Mouse (Mus musculus) CH12.LX (cell line): ENCODE measurements at regions not wholly inside any gene's neighbourhood (a gene's known extent, or its start where the extent isn't known, plus 50 kb on each side); places are given as distances from the start of the nearest gene placed in this dataset.

Experiments used
- DNase-seq: peaks from one replicate; pipeline ENCODE4 v3.0.0-alpha.2; 2013; ENCODE audit errors: extremely low read depth
- H3K27ac ChIP-seq: 2 replicates; pipeline ENCODE4 v1.5.1; 2012; ENCODE audit warnings: low read depth, mild to moderate bottlenecking, control low read depth, moderate library complexity; ENCODE audit not compliant: insufficient read depth
- H3K27me3 ChIP-seq: replicated peaks from 2 replicates; pipeline ENCODE3; 2012; ENCODE audit warnings: inconsistent platforms
- H3K36me3 ChIP-seq, 2 experiments: replicated peaks in 1 of 2; 2 replicates each; pipeline versions ENCODE3 to v1.6.1; 2012; ENCODE audit warnings: inconsistent platforms in 1 of 2, low read length in 1 of 2, mild to moderate bottlenecking in 1 of 2, mixed read lengths in 1 of 2, moderate library complexity in 1 of 2; ENCODE audit not compliant: control insufficient read depth in 1 of 2, insufficient read depth in 1 of 2
- H3K4me1 ChIP-seq, 2 experiments: 2 replicates each; pipeline ENCODE4 v1.6.1; 2012; ENCODE audit warnings: inconsistent platforms in 1 of 2, moderate library complexity in 1 of 2; ENCODE audit not compliant: insufficient read depth in 2 of 2, control insufficient read depth in 1 of 2
- H3K4me2 ChIP-seq: 2 replicates; pipeline ENCODE4 v1.6.1; 2012; ENCODE audit warnings: low read depth, mild to moderate bottlenecking, control low read depth; ENCODE audit not compliant: poor library complexity, insufficient read depth, severe bottlenecking
- H3K4me3 ChIP-seq, 3 experiments: fragments of 150-350 bp in 1 of 3; sonication (generic) in 1 of 3; replicated peaks in 1 of 3; 2 replicates each; pipeline versions ENCODE3 to v1.5.1; 2011 to 2012; ENCODE audit warnings: low read depth in 2 of 3, low read length in 2 of 3, mild to moderate bottlenecking in 2 of 3, moderate library complexity in 2 of 3, control low read depth in 1 of 3, improper control_type of control experiment in 1 of 3, inconsistent platforms in 1 of 3, mixed read lengths in 1 of 3; ENCODE audit not compliant: poor library complexity in 1 of 3
- H3K79me2 ChIP-seq: replicated peaks from 2 replicates; pipeline ENCODE4 v1.6.1; 2012; ENCODE audit warnings: mild to moderate bottlenecking, moderate library complexity; ENCODE audit not compliant: control insufficient read depth, poor library complexity, insufficient read depth, severe bottlenecking; ENCODE audit errors: extremely low read depth
- H3K9ac ChIP-seq: 2 replicates; pipeline ENCODE4 v1.6.1; 2012; ENCODE audit warnings: low read depth, mild to moderate bottlenecking, control low read depth, moderate library complexity; ENCODE audit not compliant: insufficient read depth
- H3K9me3 ChIP-seq: replicated peaks from 2 replicates; pipeline ENCODE3; 2012; ENCODE audit warnings: low read length, inconsistent platforms, mixed read lengths
- BHLHE40 ChIP-seq: IDR thresholded peaks from 2 replicates; pipeline ENCODE4 v1.6.1; 2011; ENCODE audit warnings: mild to moderate bottlenecking, low read depth, low read length, improper control_type of control experiment
- CHD1 ChIP-seq: IDR thresholded peaks from 2 replicates; pipeline ENCODE4 v1.6.1; 2012; ENCODE audit warnings: low read depth, low read length, improper control_type of control experiment, inconsistent platforms
- CHD2 ChIP-seq: IDR thresholded peaks from 2 replicates; pipeline ENCODE4 v1.6.1; 2011; ENCODE audit warnings: low read length, improper control_type of control experiment
- ELF1 ChIP-seq: IDR thresholded peaks from 2 replicates; pipeline ENCODE4 v1.6.1; 2014; ENCODE audit warnings: low read depth, mild to moderate bottlenecking, inconsistent platforms, low read length, improper control_type of control experiment
- EP300 ChIP-seq: IDR thresholded peaks from 2 replicates; pipeline ENCODE4 v1.6.1; 2011; ENCODE audit warnings: low read length, improper control_type of control experiment
- ETS1 ChIP-seq: conservative IDR thresholded peaks from 2 replicates; pipeline ENCODE4 v1.6.1; 2012; ENCODE audit warnings: low read depth, mild to moderate bottlenecking, inconsistent platforms, low read length, improper control_type of control experiment, moderate library complexity
- GABPA ChIP-seq: IDR thresholded peaks from 2 replicates; pipeline ENCODE4 v1.6.1; 2012; ENCODE audit warnings: low read depth, low read length, improper control_type of control experiment, inconsistent platforms; ENCODE audit not compliant: insufficient replicate concordance
- JUN ChIP-seq: IDR thresholded peaks from 2 replicates; pipeline ENCODE4 v1.6.1; 2011; ENCODE audit warnings: low read depth, mild to moderate bottlenecking, low read length, improper control_type of control experiment, moderate library complexity; ENCODE audit not compliant: insufficient read depth
- JUND ChIP-seq: conservative IDR thresholded peaks from 2 replicates; pipeline ENCODE4 v1.6.1; 2011; ENCODE audit warnings: low read depth, low read length, improper control_type of control experiment
- MAFK ChIP-seq: IDR thresholded peaks from 2 replicates; pipeline ENCODE4 v1.6.1; 2011; ENCODE audit warnings: low read length, improper control_type of control experiment; ENCODE audit not compliant: insufficient replicate concordance
- MAX ChIP-seq: IDR thresholded peaks from 2 replicates; pipeline ENCODE4 v1.6.1; 2011; ENCODE audit warnings: low read length, improper control_type of control experiment
- MAZ ChIP-seq: IDR thresholded peaks from 2 replicates; pipeline ENCODE4 v1.6.1; 2012; ENCODE audit warnings: low read depth, mild to moderate bottlenecking, inconsistent platforms, low read length, improper control_type of control experiment, moderate library complexity
- MEF2A ChIP-seq: IDR thresholded peaks from 2 replicates; pipeline ENCODE4 v1.6.1; 2014; ENCODE audit warnings: low read depth, mild to moderate bottlenecking, inconsistent platforms, low read length, improper control_type of control experiment, borderline replicate concordance
- MYC ChIP-seq: IDR thresholded peaks from 2 replicates; pipeline ENCODE4 v1.6.1; 2011; ENCODE audit warnings: low read depth, mild to moderate bottlenecking, improper control_type of control experiment, low read length
- NELFE ChIP-seq: IDR thresholded peaks from 2 replicates; pipeline ENCODE4 v1.6.1; 2011; ENCODE audit warnings: low read depth, low read length, improper control_type of control experiment
- NRF1 ChIP-seq: IDR thresholded peaks from 2 replicates; pipeline ENCODE4 v1.6.1; 2014; ENCODE audit warnings: low read depth, mild to moderate bottlenecking, inconsistent platforms, low read length, improper control_type of control experiment, moderate library complexity
- PAX5 ChIP-seq: IDR thresholded peaks from 2 replicates; pipeline ENCODE4 v1.6.1; 2012; ENCODE audit warnings: low read length, inconsistent platforms, mixed read lengths
- POLR2A ChIP-seq: IDR thresholded peaks from 2 replicates; pipeline ENCODE4 v1.6.1; 2011; ENCODE audit warnings: low read depth, mild to moderate bottlenecking, improper control_type of control experiment, low read length
- SIN3A ChIP-seq: IDR thresholded peaks from 2 replicates; pipeline ENCODE4 v1.6.1; 2012; ENCODE audit warnings: low read length, improper control_type of control experiment, inconsistent platforms
- TBP ChIP-seq: conservative IDR thresholded peaks from 2 replicates; pipeline ENCODE4 v1.6.1; 2011; ENCODE audit warnings: low read depth, low read length, improper control_type of control experiment
- TCF12 ChIP-seq: IDR thresholded peaks from 2 replicates; pipeline ENCODE4 v1.6.1; 2014; ENCODE audit warnings: low read depth, mild to moderate bottlenecking, inconsistent platforms, low read length, improper control_type of control experiment
- UBTF ChIP-seq: IDR thresholded peaks from 2 replicates; pipeline ENCODE4 v1.6.1; 2012; ENCODE audit warnings: low read depth, mild to moderate bottlenecking, inconsistent platforms, low read length, improper control_type of control experiment, moderate library complexity
- USF1 ChIP-seq: IDR thresholded peaks from 2 replicates; pipeline ENCODE4 v1.6.1; 2014; ENCODE audit warnings: low read depth, mild to moderate bottlenecking, inconsistent platforms, low read length, improper control_type of control experiment
- USF2 ChIP-seq: conservative IDR thresholded peaks from 2 replicates; pipeline ENCODE4 v1.6.1; 2011; ENCODE audit warnings: low read depth, low read length, improper control_type of control experiment
- ZKSCAN1 ChIP-seq: IDR thresholded peaks from 2 replicates; pipeline ENCODE4 v1.6.1; 2012; ENCODE audit warnings: low read depth, inconsistent platforms, low read length, improper control_type of control experiment, borderline replicate concordance
- ZMIZ1 ChIP-seq: IDR thresholded peaks from 2 replicates; pipeline ENCODE4 v1.6.1; 2012; ENCODE audit warnings: low read depth, mild to moderate bottlenecking, inconsistent platforms, low read length, improper control_type of control experiment
- ZNF384 ChIP-seq: IDR thresholded peaks from 2 replicates; pipeline ENCODE4 v1.6.1; 2012; ENCODE audit warnings: low read depth, low read length, improper control_type of control experiment, inconsistent platforms
- dilution Hi-C: fragments of 300-500 bp; cut with MboI; formaldehyde crosslinking; loops from 2 replicates; pipeline ENCODE4 v1.14.3; 2020; ENCODE audit warnings: low sequenced_read_pairs; ENCODE audit not compliant: extremely low pct_unique_long_range_greater_than_20kb, extremely low pct_ligation_motif_present
- in situ Hi-C: fragments of 300-500 bp; cut with MboI; formaldehyde crosslinking; loops from 3 replicates; pipeline ENCODE4 v1.14.3; 2019; ENCODE audit warnings: low sequenced_read_pairs, low pct_ligation_motif_present, low pct_unique_long_range_greater_than_20kb, mixed read lengths

- no peak overlapping the region for H3K4me3 ChIP-seq
- dilution Hi-C loops (no loop called here), in situ Hi-C loops (no loop called here)
- H3K79me2 ChIP-seq = no peaks in the 10 kb centered on the region
- H3K27me3 ChIP-seq = no peaks in the 10 kb centered on the region
- no peak for DNase-seq
- H3K27ac ChIP-seq = no peak overlapping the region
- H3K36me3 ChIP-seq = no peaks in the 10 kb centered on the region
- no peak for TF ChIP-seq TCF12
- no peak for TF ChIP-seq BHLHE40
- TF ChIP-seq ELF1 = no peak
- no peak for TF ChIP-seq CHD2
- no peak for TF ChIP-seq ZKSCAN1
- TF ChIP-seq MAZ = no peak
- TF ChIP-seq USF1 = no peak
- TF ChIP-seq NRF1 = no peak
- TF ChIP-seq MEF2A = no peak
- TF ChIP-seq MAX = no peak
- no peak for TF ChIP-seq ZNF384
- no peak for TF ChIP-seq MYC
- no peak for TF ChIP-seq ZMIZ1
- no peak for TF ChIP-seq SIN3A
- no peak for TF ChIP-seq JUN
- no peak for TF ChIP-seq MAFK
- TF ChIP-seq GABPA = no peak
- TF ChIP-seq TBP = no peak
- H3K9me3 ChIP-seq = peaks cover 12% of the 10 kb centered on the region
- no peak overlapping the region for H3K4me2 ChIP-seq
- H3K4me1 ChIP-seq = no peaks in the 10 kb centered on the region
- no peak overlapping the region for H3K9ac ChIP-seq
Observed at GRCm38 (mm10) chr8:98797445-98797844, 618.8 kb downstream of the Cdh8 start.

GRCm38 (mm10) chr8:98767036-98767435 lies 649.2 kb downstream of the Cdh8 start:
- Histone ChIP-seq H3K36me3 (no peaks in the 10 kb centered on the region), H3K79me2 (no peaks in the 10 kb centered on the region), H3K4me3 (no peak overlapping the region), H3K9me3 (peaks cover 12% of the 10 kb centered on the region), H3K4me2 (no peak overlapping the region), H3K27me3 (no peaks in the 10 kb centered on the region), H3K27ac (no peak overlapping the region), H3K9ac (no peak overlapping the region), H3K4me1 (no peaks in the 10 kb centered on the region)
- no peak for DNase-seq
- in situ Hi-C loops (no loop called here), dilution Hi-C loops (no loop called here)
- TF ChIP-seq USF1 (no peak), POLR2A (no peak), ETS1 (no peak), EP300 (no peak), USF2 (no peak), MAZ (no peak), JUND (no peak), GABPA (no peak), TBP (no peak), CHD2 (no peak), NRF1 (no peak), ZKSCAN1 (no peak), CHD1 (no peak), NELFE (no peak), JUN (no peak), ZNF384 (no peak), ELF1 (no peak), PAX5 (no peak), UBTF (no peak)
